Mouse (Mus musculus) olfactory bulb, adult 2 months (tissue): ENCODE results near the gene Cfl1. TPM values are rescaled to one million over a fixed set of nuclear protein-coding genes. Genes with fewer than 3 reads are reported as not detected.
A peak's percentile ranks its signal among the peaks of the same experiment; 100 is the strongest.

Experiments used
- H3K27ac ChIP-seq: fragments of 200-500 bp; 2 replicates; pipeline ENCODE4 v1.5.1; 2012; ENCODE audit warnings: low read depth, low read length; ENCODE audit not compliant: insufficient read depth
- H3K4me1 ChIP-seq: fragments of 200-500 bp; 2 replicates; pipeline ENCODE4 v1.6.1; 2012; ENCODE audit warnings: low read length; ENCODE audit not compliant: control insufficient read depth, insufficient read depth
- H3K4me3 ChIP-seq: fragments of 200-500 bp; 2 replicates; pipeline ENCODE4 v1.5.1; 2012; ENCODE audit warnings: mild to moderate bottlenecking, low read depth, low read length, moderate library complexity; ENCODE audit not compliant: insufficient read depth
- CTCF ChIP-seq: fragments of 200-500 bp; IDR thresholded peaks from 2 replicates; pipeline ENCODE4 v1.5.1; 2012; ENCODE audit warnings: low read depth, mild to moderate bottlenecking, low read length, moderate library complexity; ENCODE audit not compliant: insufficient read depth
- POLR2A ChIP-seq: fragments of 200-500 bp; IDR thresholded peaks from 2 replicates; pipeline ENCODE4 v1.6.1; 2012; ENCODE audit warnings: mild to moderate bottlenecking, low read depth, low read length, moderate library complexity; ENCODE audit not compliant: insufficient read depth
- WGBS: fragments of 180-500 bp; shearing (Covaris S2); methylation state at CpG from one replicate; pipeline ENCODE4 v1.1.7; 2018; 5-methylcytosine and 5-hydroxymethylcytosine counted together
- polyA plus RNA-seq: library from polyadenylated mRNA; stranded (reverse); fragments of >200 nt; gene quantifications from 2 replicates; pipeline ENCODE4 v1.2.4, GENCODE M21; 2012; ENCODE audit warnings: low replicate concordance; ENCODE audit not compliant: missing spikeins, insufficient read depth, insufficient read length

The Cfl1 gene
- polyA plus RNA-seq, 1 experiment, result 1,283 TPM

- peak overlapping the region; percentile 52 for H3K27ac ChIP-seq
- peaks cover 39% of the 10 kb centered on the region for H3K4me1 ChIP-seq
- 1% methylated on average over 56 of the region's 68 CpGs for WGBS
- TF ChIP-seq CTCF (no peak), POLR2A (no peak)
- peak overlapping the region; percentile 53 for H3K4me3 ChIP-seq
These were observed 15.8 kb upstream of the Cfl1 start for GRCm38 (mm10) chr19:5474281-5475068.

DNA sequence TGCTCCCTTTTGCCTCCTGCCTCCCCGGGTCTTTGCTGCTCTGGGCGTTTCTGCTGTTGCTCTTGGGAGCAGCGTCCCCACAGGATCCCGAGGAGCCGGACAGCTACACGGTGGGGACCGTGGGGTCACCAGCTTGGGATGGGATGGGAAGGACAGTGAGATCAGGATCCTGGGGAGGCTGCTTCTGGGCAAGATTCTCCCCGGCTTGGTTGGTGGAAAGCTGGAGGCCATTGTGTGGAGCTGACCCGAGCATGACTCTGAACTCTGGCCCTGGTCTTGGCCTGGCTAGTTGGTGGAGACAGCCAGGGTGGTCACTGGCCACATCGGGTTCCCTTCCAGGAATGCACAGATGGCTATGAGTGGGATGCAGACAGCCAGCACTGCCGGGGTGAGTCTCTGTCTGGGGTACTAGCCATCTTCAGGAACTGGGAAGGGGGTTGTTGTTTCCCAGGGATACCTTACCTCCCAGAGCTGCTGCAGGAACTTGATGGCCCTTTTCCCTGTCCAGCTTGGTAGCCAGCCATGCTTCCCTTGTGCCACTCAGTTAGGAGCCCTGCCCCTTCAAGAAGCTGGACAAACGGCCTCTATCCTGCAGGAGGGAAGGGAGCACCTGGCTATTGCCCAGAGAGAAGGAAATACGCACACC, 15.1 kb upstream of the Cfl1 start:
- Histone ChIP-seq H3K4me1 (peaks cover 37% of the 10 kb centered on the region), H3K27ac (peak overlapping the region; percentile 52), H3K4me3 (peak overlapping the region; percentile 53)
- no peak for TF ChIP-seq CTCF
- TF ChIP-seq POLR2A, result no peak
- WGBS, result 17% methylated on average over 13 of the region's 13 CpGs

GRCm38 (mm10) chr19:5477004-5477667, 13.1 kb upstream of the Cfl1 start:
- no peak overlapping the region for H3K27ac ChIP-seq
- TF ChIP-seq CTCF (no peak), POLR2A (no peak)

DNA sequence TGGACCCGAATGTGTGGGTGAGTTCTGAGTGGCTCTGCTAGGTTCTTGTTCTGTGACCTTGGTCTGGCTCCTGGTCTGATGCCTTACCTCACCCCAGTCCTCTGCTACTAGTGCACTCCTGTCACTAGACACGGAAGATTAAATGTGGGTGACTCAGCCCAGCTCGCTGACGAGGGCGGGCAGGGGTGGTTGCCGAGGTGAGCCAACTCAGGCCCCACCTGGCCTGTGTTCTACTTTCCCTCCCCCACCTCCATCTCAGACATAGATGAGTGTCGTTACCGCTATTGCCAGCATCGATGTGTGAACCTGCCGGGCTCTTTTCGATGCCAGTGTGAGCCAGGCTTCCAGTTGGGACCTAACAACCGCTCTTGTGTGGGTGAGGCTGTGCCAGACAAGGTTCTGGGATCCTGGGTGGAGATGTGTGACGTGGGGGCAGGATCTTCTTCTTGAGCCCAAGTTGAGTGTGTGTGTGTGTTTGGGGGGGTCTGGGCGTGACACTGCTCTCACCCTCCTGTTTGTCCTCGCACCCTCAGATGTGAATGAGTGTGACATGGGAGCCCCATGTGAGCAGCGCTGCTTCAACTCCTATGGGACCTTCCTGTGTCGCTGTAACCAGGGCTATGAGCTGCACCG, 12.5 kb upstream of the Cfl1 start:
- no peak for TF ChIP-seq POLR2A
- no peak for TF ChIP-seq CTCF
- peaks cover 34% of the 10 kb centered on the region for H3K4me1 ChIP-seq
- H3K27ac ChIP-seq, result no peak overlapping the region
- WGBS, result 73% methylated on average over 18 of the region's 18 CpGs
- no peak overlapping the region for H3K4me3 ChIP-seq

More at GRCm38 (mm10) chr19:5477004-5477667, 13.1 kb upstream of the Cfl1 start:
- WGBS, result 65% methylated on average over 10 of the region's 10 CpGs
- peaks cover 34% of the 10 kb centered on the region for H3K4me1 ChIP-seq
- no peak overlapping the region for H3K4me3 ChIP-seq

- H3K27ac ChIP-seq, result no peak overlapping the region
- TF ChIP-seq CTCF (no peak), POLR2A (no peak)
- H3K4me1 ChIP-seq, result peaks cover 26% of the 10 kb centered on the region
- WGBS, result 87% methylated on average over 10 of the region's 10 CpGs
- no peak overlapping the region for H3K4me3 ChIP-seq
These were observed 10.2 kb upstream of the Cfl1 start for GRCm38 (mm10) chr19:5480016-5480415.

DNA sequence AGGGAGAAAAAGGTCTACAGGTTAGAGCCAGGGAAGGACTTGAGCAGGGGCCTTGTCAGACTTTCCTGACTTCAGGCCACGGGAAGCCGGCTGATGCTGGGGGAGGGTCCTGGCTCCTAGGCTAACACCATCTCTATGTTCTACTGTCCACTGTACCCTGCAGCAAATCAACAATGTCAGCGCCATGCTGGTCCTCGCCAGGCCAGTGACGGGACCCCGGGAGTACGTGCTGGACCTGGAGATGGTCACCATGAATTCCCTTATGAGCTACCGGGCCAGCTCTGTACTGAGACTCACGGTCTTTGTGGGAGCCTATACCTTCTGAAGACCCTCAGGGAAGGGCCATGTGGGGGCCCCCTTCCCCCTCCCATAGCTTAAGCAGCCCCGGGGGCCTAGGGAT, 8.9 kb upstream of the Cfl1 start:
- no peak overlapping the region for H3K27ac ChIP-seq
- H3K4me3 ChIP-seq, result no peak overlapping the region
- WGBS, result 91% methylated on average over 10 of the region's 10 CpGs
- H3K4me1 ChIP-seq, result peaks cover 17% of the 10 kb centered on the region
- TF ChIP-seq POLR2A (no peak), CTCF (no peak)

- Histone ChIP-seq H3K4me1 (peaks cover 9% of the 10 kb centered on the region), H3K4me3 (no peak overlapping the region), H3K27ac (no peak overlapping the region)
- 93% methylated on average over 19 of the region's 19 CpGs for WGBS
- TF ChIP-seq POLR2A, result no peak
- TF ChIP-seq CTCF, result no peak
These were observed 6.6 kb upstream of the Cfl1 start for GRCm38 (mm10) chr19:5483386-5484359.

DNA sequence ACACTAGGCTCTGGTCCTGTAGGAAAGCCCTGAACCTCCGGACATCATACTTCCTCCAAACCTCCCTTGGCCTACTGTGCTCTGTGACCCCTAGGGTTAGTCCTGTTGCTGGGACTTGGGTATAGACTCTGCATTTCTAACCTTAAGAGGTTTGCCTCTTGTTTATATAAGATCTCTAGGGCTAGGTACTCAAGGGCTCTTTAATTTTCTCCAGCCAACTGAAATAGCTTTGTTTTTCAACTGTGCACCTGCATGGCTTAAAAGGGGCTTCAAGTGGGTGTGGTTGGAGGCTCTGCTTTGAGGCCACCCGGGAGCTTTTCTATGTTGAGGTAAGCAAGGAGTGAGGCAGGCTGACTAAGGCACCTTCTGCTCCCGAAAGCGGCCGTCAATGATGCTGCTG, 5.8 kb upstream of the Cfl1 start:
- Histone ChIP-seq H3K4me3 (no peak overlapping the region), H3K4me1 (peaks cover 15% of the 10 kb centered on the region), H3K27ac (no peak overlapping the region)
- 89% methylated on average over 5 of the region's 5 CpGs for WGBS
- TF ChIP-seq POLR2A, result no peak
- TF ChIP-seq CTCF, result no peak
